Mouse (Mus musculus): ENCODE measurements around the gene Wipf1.

- no peak for TF ChIP-seq CTCF (IDR thresholded peaks at IDR 0.05; ENCODE audit: borderline replicate concordance, control insufficient read depth, extremely low read depth, insufficient read depth, low read length, poor library complexity)
- TF ChIP-seq POLR2A (IDR thresholded peaks at IDR 0.05; ENCODE audit: control insufficient read depth, extremely low read depth, insufficient read depth, low read length, poor library complexity): no peak
Observed at GRCm38 (mm10) chr2:73385641-73386355, 143.7 kb downstream of the Wipf1 start.
